Mouse (Mus musculus): Measurements from ENCODE around the gene Car15. TPM values are rescaled to one million over a fixed set of nuclear protein-coding genes. Genes with fewer than 3 reads are reported as not detected.

The Car15 gene
- polyA plus RNA-seq, 1 experiment from 2014 or later = 4.5 TPM

- Histone ChIP-seq H3K9me3 (ENCODE audit: control insufficient read depth, low read length) (no peaks in the 10 kb centered on the region), H3K9ac (ENCODE audit: low read length) (no peak overlapping the region), H3K4me3 (ENCODE audit: low read length) (no peak overlapping the region), H3K27ac (ENCODE audit: low read length) (no peak overlapping the region), H3K4me2 (ENCODE audit: low read depth, low read length) (no peak overlapping the region), H3K4me1 (replicated peaks; ENCODE audit: control insufficient read depth, insufficient read depth, low read length) (peaks cover under 1% of the 10 kb centered on the region; the same call in 1 of the 2 replicates), H3K27me3 (ENCODE audit: control insufficient read depth, insufficient read depth, low read depth, low read length) (peaks cover 36% of the 10 kb centered on the region), H3K36me3 (ENCODE audit: control insufficient read depth, insufficient read depth, low read length) (no peaks in the 10 kb centered on the region)
- 70% methylated on average over 3 of the region's 3 CpGs for WGBS
- no peak for ATAC-seq (ENCODE audit: low read depth)
These were observed 9.3 kb downstream of the Car15 start for GRCm38 (mm10) chr16:17828867-17829266.

DNA sequence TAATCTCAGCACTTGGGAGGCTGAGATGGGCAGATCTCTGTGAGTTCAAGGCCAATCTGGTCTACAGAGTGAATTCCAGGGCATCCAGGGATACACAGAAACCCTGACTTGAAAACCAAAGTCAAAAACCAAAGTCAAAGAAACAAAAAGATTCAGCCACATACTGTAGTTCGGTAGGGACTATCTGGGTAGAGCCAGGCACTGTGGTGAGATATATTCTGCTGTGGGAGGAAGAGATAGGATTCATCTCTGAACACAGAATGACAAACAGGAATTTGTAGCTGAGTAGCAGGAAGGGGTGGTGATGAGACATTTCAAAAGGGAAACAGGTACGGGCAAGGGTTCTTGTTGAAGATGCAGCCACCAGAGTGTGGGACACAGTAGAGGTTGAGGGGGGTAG, 9.9 kb downstream of the Car15 start:
- H3K9me3 ChIP-seq (ENCODE audit: control insufficient read depth, low read length) = no peaks in the 10 kb centered on the region
- no peaks in the 10 kb centered on the region; the same call in 1 of the 2 replicates for H3K4me1 ChIP-seq (replicated peaks; ENCODE audit: control insufficient read depth, insufficient read depth, low read length)
- H3K36me3 ChIP-seq (ENCODE audit: control insufficient read depth, insufficient read depth, low read length) = no peaks in the 10 kb centered on the region
- H3K27me3 ChIP-seq (ENCODE audit: control insufficient read depth, insufficient read depth, low read depth, low read length) = peaks cover 29% of the 10 kb centered on the region
- 89% methylated on average over 2 of the region's 2 CpGs for WGBS
- H3K4me3 ChIP-seq (ENCODE audit: low read length) = no peak overlapping the region
- no peak overlapping the region for H3K9ac ChIP-seq (ENCODE audit: low read length)
- H3K4me2 ChIP-seq (ENCODE audit: low read depth, low read length) = no peak overlapping the region
- ATAC-seq (ENCODE audit: low read depth) = no peak
- H3K27ac ChIP-seq (ENCODE audit: low read length) = no peak overlapping the region

GRCm38 (mm10) chr16:17826500-17826899, 11.7 kb downstream of the Car15 start:
- no peaks in the 10 kb centered on the region for H3K36me3 ChIP-seq (ENCODE audit: control insufficient read depth, insufficient read depth, low read length)
- H3K4me1 ChIP-seq (replicated peaks; ENCODE audit: control insufficient read depth, insufficient read depth, low read length) = no peaks in the 10 kb centered on the region
- H3K9ac ChIP-seq (ENCODE audit: low read length) = no peak overlapping the region
- H3K9me3 ChIP-seq (ENCODE audit: control insufficient read depth, low read length) = no peaks in the 10 kb centered on the region
- 92% methylated on average over 2 of the region's 2 CpGs for WGBS
- no peak overlapping the region for H3K4me3 ChIP-seq (ENCODE audit: low read length)
- H3K27me3 ChIP-seq (ENCODE audit: control insufficient read depth, insufficient read depth, low read depth, low read length) = peaks cover 12% of the 10 kb centered on the region
- no peak overlapping the region for H3K27ac ChIP-seq (ENCODE audit: low read length)
- ATAC-seq (ENCODE audit: low read depth) = no peak
- no peak overlapping the region for H3K4me2 ChIP-seq (ENCODE audit: low read depth, low read length)

- WGBS = 86% methylated on average over 8 of the region's 8 CpGs
- H3K27ac ChIP-seq (ENCODE audit: low read length) = no peak overlapping the region
- no peak for ATAC-seq (ENCODE audit: low read depth)
- no peaks in the 10 kb centered on the region; the same call in 1 of the 2 replicates for H3K4me1 ChIP-seq (replicated peaks; ENCODE audit: control insufficient read depth, insufficient read depth, low read length)
- no peaks in the 10 kb centered on the region for H3K9me3 ChIP-seq (ENCODE audit: control insufficient read depth, low read length)
- H3K9ac ChIP-seq (ENCODE audit: low read length) = no peak overlapping the region
- no peaks in the 10 kb centered on the region for H3K27me3 ChIP-seq (ENCODE audit: control insufficient read depth, insufficient read depth, low read depth, low read length)
- no peak overlapping the region for H3K4me2 ChIP-seq (ENCODE audit: low read depth, low read length)
- no peak overlapping the region for H3K4me3 ChIP-seq (ENCODE audit: low read length)
- no peaks in the 10 kb centered on the region for H3K36me3 ChIP-seq (ENCODE audit: control insufficient read depth, insufficient read depth, low read length)
These were observed 21.6 kb downstream of the Car15 start for GRCm38 (mm10) chr16:17816528-17816927.

GRCm38 (mm10) chr16:17815411-17816402, 22.5 kb downstream of the Car15 start:
- H3K4me2 ChIP-seq (ENCODE audit: low read depth, low read length) = peak overlapping the region; percentile 94
- no peaks in the 10 kb centered on the region for H3K27me3 ChIP-seq (ENCODE audit: control insufficient read depth, insufficient read depth, low read depth, low read length)
- H3K4me1 ChIP-seq (replicated peaks; ENCODE audit: control insufficient read depth, insufficient read depth, low read length) = peaks cover under 1% of the 10 kb centered on the region; the same call in 1 of the 2 replicates
- no peaks in the 10 kb centered on the region for H3K9me3 ChIP-seq (ENCODE audit: control insufficient read depth, low read length)
- ATAC-seq (ENCODE audit: low read depth) = peak; percentile 83
- H3K4me3 ChIP-seq (ENCODE audit: low read length) = peak overlapping the region; percentile 54
- peak overlapping the region; percentile 66 for H3K9ac ChIP-seq (ENCODE audit: low read length)
- H3K27ac ChIP-seq (ENCODE audit: low read length) = no peak overlapping the region
- no peaks in the 10 kb centered on the region for H3K36me3 ChIP-seq (ENCODE audit: control insufficient read depth, insufficient read depth, low read length)
- WGBS = 3% methylated on average over 63 of the region's 63 CpGs

- no peak overlapping the region for H3K9ac ChIP-seq (ENCODE audit: low read length)
These were observed 25.0 kb downstream of the Car15 start for GRCm38 (mm10) chr16:17813173-17813572.

GRCm38 (mm10) chr16:17812120-17812519, 26.0 kb downstream of the Car15 start:
- H3K4me1 ChIP-seq (replicated peaks; ENCODE audit: control insufficient read depth, insufficient read depth, low read length) = peaks cover 34% of the 10 kb centered on the region
- H3K9me3 ChIP-seq (ENCODE audit: control insufficient read depth, low read length) = no peaks in the 10 kb centered on the region
- ATAC-seq (ENCODE audit: low read depth) = no peak
- no peak overlapping the region for H3K4me2 ChIP-seq (ENCODE audit: low read depth, low read length)
- H3K27me3 ChIP-seq (ENCODE audit: control insufficient read depth, insufficient read depth, low read depth, low read length) = no peaks in the 10 kb centered on the region
- WGBS = 2% methylated on average over 5 of the region's 5 CpGs
- H3K27ac ChIP-seq (ENCODE audit: low read length) = no peak overlapping the region
- no peak overlapping the region for H3K4me3 ChIP-seq (ENCODE audit: low read length)
- peaks cover 2% of the 10 kb centered on the region; the same call in 1 of the 2 replicates for H3K36me3 ChIP-seq (ENCODE audit: control insufficient read depth, insufficient read depth, low read length)
- H3K9ac ChIP-seq (ENCODE audit: low read length) = no peak overlapping the region

More at GRCm38 (mm10) chr16:17813173-17813572, 25.0 kb downstream of the Car15 start:
- Histone ChIP-seq H3K4me3 (ENCODE audit: low read length) (no peak overlapping the region), H3K36me3 (ENCODE audit: control insufficient read depth, insufficient read depth, low read length) (no peaks in the 10 kb centered on the region), H3K4me1 (replicated peaks; ENCODE audit: control insufficient read depth, insufficient read depth, low read length) (peaks cover 24% of the 10 kb centered on the region), H3K4me2 (ENCODE audit: low read depth, low read length) (no peak overlapping the region), H3K27me3 (ENCODE audit: control insufficient read depth, insufficient read depth, low read depth, low read length) (no peaks in the 10 kb centered on the region), H3K9me3 (ENCODE audit: control insufficient read depth, low read length) (no peaks in the 10 kb centered on the region), H3K27ac (ENCODE audit: low read length) (no peak overlapping the region)
- 33% methylated on average over 4 of the region's 4 CpGs for WGBS
- ATAC-seq (ENCODE audit: low read depth) = no peak

DNA sequence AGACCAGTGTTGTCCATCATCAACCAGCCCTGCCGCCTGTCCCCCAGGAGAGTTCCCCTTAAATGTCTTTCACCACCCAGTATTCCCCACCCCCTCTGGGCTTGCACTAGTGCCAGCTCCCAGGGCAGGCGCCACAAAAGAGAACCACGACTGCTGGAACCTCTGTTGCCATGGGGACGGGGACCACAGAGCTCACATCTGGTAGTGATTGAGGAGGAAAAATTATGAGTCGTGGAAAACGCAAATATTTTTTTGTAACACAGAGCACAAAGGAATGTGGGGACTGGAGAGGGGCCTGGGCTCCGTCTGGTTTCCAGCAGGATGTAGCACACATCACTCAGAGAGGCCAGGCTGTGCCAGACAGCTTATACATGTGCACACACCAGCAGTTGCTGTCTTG, 28.5 kb downstream of the Car15 start:
- no peak overlapping the region for H3K9ac ChIP-seq (ENCODE audit: low read length)
- H3K27me3 ChIP-seq (ENCODE audit: control insufficient read depth, insufficient read depth, low read depth, low read length) = peaks cover 19% of the 10 kb centered on the region
- H3K9me3 ChIP-seq (ENCODE audit: control insufficient read depth, low read length) = no peaks in the 10 kb centered on the region
- peaks cover 2% of the 10 kb centered on the region; the same call in 1 of the 2 replicates for H3K36me3 ChIP-seq (ENCODE audit: control insufficient read depth, insufficient read depth, low read length)
- H3K4me1 ChIP-seq (replicated peaks; ENCODE audit: control insufficient read depth, insufficient read depth, low read length) = peaks cover 53% of the 10 kb centered on the region
- H3K27ac ChIP-seq (ENCODE audit: low read length) = peak overlapping the region; percentile 80
- no peak overlapping the region for H3K4me2 ChIP-seq (ENCODE audit: low read depth, low read length)
- ATAC-seq (ENCODE audit: low read depth) = peak; percentile 74
- 11% methylated on average over 7 of the region's 7 CpGs for WGBS
- H3K4me3 ChIP-seq (ENCODE audit: low read length) = no peak overlapping the region

- Histone ChIP-seq H3K4me1 (replicated peaks; ENCODE audit: control insufficient read depth, insufficient read depth, low read length) (peaks cover 59% of the 10 kb centered on the region), H3K9ac (ENCODE audit: low read length) (no peak overlapping the region), H3K4me2 (ENCODE audit: low read depth, low read length) (no peak overlapping the region), H3K27me3 (ENCODE audit: control insufficient read depth, insufficient read depth, low read depth, low read length) (peaks cover 22% of the 10 kb centered on the region), H3K9me3 (ENCODE audit: control insufficient read depth, low read length) (no peaks in the 10 kb centered on the region), H3K27ac (ENCODE audit: low read length) (peak overlapping the region; percentile 60), H3K36me3 (ENCODE audit: control insufficient read depth, insufficient read depth, low read length) (peaks cover 2% of the 10 kb centered on the region; the same call in 1 of the 2 replicates), H3K4me3 (ENCODE audit: low read length) (no peak overlapping the region)
- 64% methylated on average over 4 of the region's 4 CpGs for WGBS
- no peak for ATAC-seq (ENCODE audit: low read depth)
These were observed 29.0 kb downstream of the Car15 start for GRCm38 (mm10) chr16:17809125-17809524.
